Mouse (Mus musculus) myocyte (in vitro differentiated cells): ENCODE data around the gene Gm45785. TPM values are rescaled to one million over a fixed set of nuclear protein-coding genes. Genes with fewer than 3 reads are reported as not detected.

Experiments used
- H3K27me3 ChIP-seq: one replicate; pipeline ENCODE4 v1.6.1; 2011; ENCODE audit not compliant: control insufficient read depth, insufficient read depth, insufficient read length
- H3K36me3 ChIP-seq: one replicate; pipeline ENCODE4 v1.6.1; 2011; ENCODE audit not compliant: control insufficient read depth, insufficient read depth
- H3K4me2 ChIP-seq: one replicate; pipeline ENCODE4 v1.6.1; 2011; ENCODE audit warnings: low read depth, control low read depth
- H3K4me3 ChIP-seq: one replicate; pipeline ENCODE4 v1.5.1; 2011; ENCODE audit warnings: mild to moderate bottlenecking, control low read depth, moderate library complexity
- H3K79me2 ChIP-seq: one replicate; pipeline ENCODE4 v1.6.1; 2011; ENCODE audit not compliant: control insufficient read depth, insufficient read depth
- H3ac ChIP-seq: one replicate; pipeline ENCODE4 v1.6.1; 2011; ENCODE audit not compliant: control insufficient read depth, insufficient read length
- CEBPB ChIP-seq: IDR thresholded peaks from 2 replicates; pipeline ENCODE4 v1.6.1; 2011; ENCODE audit warnings: mild to moderate bottlenecking, moderate library complexity; ENCODE audit not compliant: poor library complexity, insufficient read depth, severe bottlenecking
- E2F4 ChIP-seq: IDR thresholded peaks from one replicate; pipeline ENCODE4 v1.6.1; 2011; ENCODE audit warnings: mild to moderate bottlenecking, control low read depth, moderate library complexity; ENCODE audit not compliant: insufficient read depth
- MAX ChIP-seq: IDR thresholded peaks from one replicate; pipeline ENCODE4 v1.6.1; 2011; ENCODE audit warnings: low read depth, mild to moderate bottlenecking, control low read depth
- MYOD1 ChIP-seq, 3 experiments: IDR thresholded peaks; one replicate each; pipeline ENCODE4 v1.6.1; 2011; ENCODE audit warnings: control low read depth in 2 of 3, low read depth in 2 of 3, mild to moderate bottlenecking in 2 of 3, moderate library complexity in 1 of 3; ENCODE audit not compliant: insufficient read length in 2 of 3, control insufficient read depth in 1 of 3
- MYOG ChIP-seq, 3 experiments: IDR thresholded peaks; one replicate each; pipeline ENCODE4 v1.6.1; 2011; ENCODE audit warnings: control low read depth in 2 of 3, low read depth in 2 of 3, mild to moderate bottlenecking in 2 of 3; ENCODE audit not compliant: insufficient read length in 2 of 3, control insufficient read depth in 1 of 3, insufficient read depth in 1 of 3
- POLR2A ChIP-seq: IDR thresholded peaks from one replicate; pipeline ENCODE4 v1.6.1; 2011; ENCODE audit warnings: low read depth, mild to moderate bottlenecking, control low read depth, moderate library complexity; ENCODE audit not compliant: insufficient read length
- POLR2AphosphoS2 ChIP-seq: IDR thresholded peaks from one replicate; pipeline ENCODE4 v1.6.1; 2011; ENCODE audit warnings: low read depth, control low read depth; ENCODE audit not compliant: insufficient read length
- REST ChIP-seq: IDR thresholded peaks from one replicate; pipeline ENCODE4 v1.6.1; 2011; ENCODE audit warnings: mild to moderate bottlenecking, control low read depth, moderate library complexity; ENCODE audit not compliant: insufficient read depth, insufficient read length
- SRF ChIP-seq: IDR thresholded peaks from one replicate; pipeline ENCODE4 v1.6.1; 2011; ENCODE audit warnings: low read depth; ENCODE audit not compliant: control insufficient read depth, insufficient read length
- TCF12 ChIP-seq: IDR thresholded peaks from one replicate; pipeline ENCODE4 v1.6.1; 2011; ENCODE audit warnings: mild to moderate bottlenecking, control low read depth; ENCODE audit not compliant: poor library complexity, insufficient read depth, severe bottlenecking
- TCF3 ChIP-seq: IDR thresholded peaks from one replicate; pipeline ENCODE4 v1.6.1; 2011; ENCODE audit warnings: low read depth, control low read depth; ENCODE audit not compliant: insufficient read length
- USF1 ChIP-seq: IDR thresholded peaks from one replicate; pipeline ENCODE4 v1.6.1; 2011; ENCODE audit warnings: low read depth, mild to moderate bottlenecking, control low read depth, moderate library complexity
- polyA plus RNA-seq: library from polyadenylated mRNA; unstranded; fragments of >200 nt; fragmentation: generic; extraction: Trizol; gene quantifications from one replicate; pipeline ENCODE4 v1.2.1, GENCODE M21; 2012; ENCODE audit warnings: missing spikeins

The Gm45785 gene
- polyA plus RNA-seq, 1 experiment, result not detected

DNA sequence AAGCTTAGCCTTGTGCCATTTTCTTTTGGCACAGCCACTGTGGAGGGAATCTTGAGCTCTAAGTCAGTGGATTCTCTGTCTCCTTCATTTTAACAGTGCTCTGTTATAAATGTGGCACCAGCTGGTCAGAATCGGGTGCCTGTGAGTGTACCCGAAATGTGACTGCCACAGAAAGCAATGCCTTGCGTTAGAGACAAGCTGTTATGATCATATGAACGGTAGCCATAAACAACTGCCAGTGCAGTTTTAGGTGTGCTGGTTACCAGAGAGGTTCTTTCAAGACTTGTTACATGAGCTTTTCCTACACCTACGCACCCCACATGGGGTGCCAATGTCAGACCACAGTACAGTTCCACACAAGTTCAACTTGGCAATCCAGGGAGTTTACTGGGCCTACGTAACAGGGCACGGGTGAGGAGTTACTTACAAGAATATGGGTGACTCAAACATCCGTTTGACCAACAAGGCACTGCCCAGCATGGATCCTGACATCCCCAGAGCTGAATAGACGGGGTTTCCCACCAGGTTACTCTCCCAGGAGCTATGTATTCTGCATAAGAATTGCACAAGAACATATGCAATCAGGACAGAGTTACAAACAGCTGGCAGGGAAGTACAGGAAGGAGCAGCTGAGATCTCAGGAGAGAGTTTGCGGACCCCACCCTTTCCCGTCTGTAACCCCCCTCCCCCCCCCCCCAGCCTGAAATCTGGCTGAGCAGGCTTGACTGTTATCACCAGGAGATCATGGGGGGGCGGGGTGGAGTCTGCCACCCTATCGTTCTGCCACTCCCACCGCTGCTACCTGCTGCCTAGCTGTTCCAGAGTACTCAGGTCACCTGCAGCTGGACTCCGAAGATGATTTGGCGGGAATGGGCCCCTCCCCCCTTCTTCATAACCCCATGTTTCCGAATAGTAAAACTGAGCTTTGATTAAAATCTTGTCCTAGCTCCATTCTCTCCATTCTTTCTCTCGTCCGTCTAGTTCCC, 15.1 kb downstream of the Gm45785 start:
- Histone ChIP-seq H3K27me3 (peaks cover 6% of the 10 kb centered on the region), H3K79me2 (no peaks in the 10 kb centered on the region), H3K4me3 (no peak overlapping the region), H3K36me3 (no peaks in the 10 kb centered on the region), H3K4me2 (peak overlapping the region; percentile 41), H3ac (no peak overlapping the region)
- TF ChIP-seq MYOD1 (IDR thresholded peaks at IDR 0.05; ENCODE audit: control insufficient read depth in 1 of 3, insufficient read length in 2 of 3, low read depth in 2 of 3), result no peak
- no peak for TF ChIP-seq POLR2A
- no peak for TF ChIP-seq MAX
- no peak for TF ChIP-seq REST
- TF ChIP-seq TCF12, result no peak
- no peak for TF ChIP-seq SRF
- no peak for TF ChIP-seq CEBPB
- no peak for TF ChIP-seq TCF3
- TF ChIP-seq MYOG (IDR thresholded peaks at IDR 0.05; ENCODE audit: control insufficient read depth in 1 of 3, insufficient read depth in 1 of 3, insufficient read length in 2 of 3, low read depth in 2 of 3), result no peak

DNA sequence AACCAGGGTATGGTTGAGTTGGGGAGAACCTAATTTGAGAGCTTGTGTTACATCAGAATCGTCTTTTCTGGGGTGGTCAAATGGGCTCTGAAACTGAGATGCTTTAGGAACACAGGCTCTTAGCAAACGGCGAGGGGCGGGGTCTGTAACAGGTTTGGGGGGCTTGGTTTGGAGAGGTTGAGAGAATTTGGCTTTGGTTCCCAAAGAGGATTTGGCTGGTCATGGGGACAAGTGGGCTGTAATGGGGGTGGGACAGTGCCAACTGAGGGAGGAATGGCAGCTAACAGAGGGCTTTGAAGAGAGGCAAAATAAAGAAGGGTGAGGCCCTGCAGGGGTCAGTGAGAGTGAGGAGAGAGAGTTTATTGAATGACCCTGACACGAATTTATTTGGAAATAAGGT, 16.6 kb downstream of the Gm45785 start:
- Histone ChIP-seq H3K4me3 (no peak overlapping the region), H3K27me3 (peaks cover 6% of the 10 kb centered on the region), H3K79me2 (no peaks in the 10 kb centered on the region), H3K36me3 (no peaks in the 10 kb centered on the region), H3K4me2 (no peak overlapping the region), H3ac (no peak overlapping the region)
- TF ChIP-seq MAX (no peak), CEBPB (no peak), POLR2AphosphoS2 (no peak), E2F4 (no peak), USF1 (no peak), SRF (no peak), TCF3 (no peak), MYOG (IDR thresholded peaks at IDR 0.05; ENCODE audit: control insufficient read depth in 1 of 3, insufficient read depth in 1 of 3, insufficient read length in 2 of 3, low read depth in 2 of 3) (no peak), MYOD1 (IDR thresholded peaks at IDR 0.05; ENCODE audit: control insufficient read depth in 1 of 3, insufficient read length in 2 of 3, low read depth in 2 of 3) (no peak), TCF12 (no peak), POLR2A (no peak), REST (no peak)

DNA sequence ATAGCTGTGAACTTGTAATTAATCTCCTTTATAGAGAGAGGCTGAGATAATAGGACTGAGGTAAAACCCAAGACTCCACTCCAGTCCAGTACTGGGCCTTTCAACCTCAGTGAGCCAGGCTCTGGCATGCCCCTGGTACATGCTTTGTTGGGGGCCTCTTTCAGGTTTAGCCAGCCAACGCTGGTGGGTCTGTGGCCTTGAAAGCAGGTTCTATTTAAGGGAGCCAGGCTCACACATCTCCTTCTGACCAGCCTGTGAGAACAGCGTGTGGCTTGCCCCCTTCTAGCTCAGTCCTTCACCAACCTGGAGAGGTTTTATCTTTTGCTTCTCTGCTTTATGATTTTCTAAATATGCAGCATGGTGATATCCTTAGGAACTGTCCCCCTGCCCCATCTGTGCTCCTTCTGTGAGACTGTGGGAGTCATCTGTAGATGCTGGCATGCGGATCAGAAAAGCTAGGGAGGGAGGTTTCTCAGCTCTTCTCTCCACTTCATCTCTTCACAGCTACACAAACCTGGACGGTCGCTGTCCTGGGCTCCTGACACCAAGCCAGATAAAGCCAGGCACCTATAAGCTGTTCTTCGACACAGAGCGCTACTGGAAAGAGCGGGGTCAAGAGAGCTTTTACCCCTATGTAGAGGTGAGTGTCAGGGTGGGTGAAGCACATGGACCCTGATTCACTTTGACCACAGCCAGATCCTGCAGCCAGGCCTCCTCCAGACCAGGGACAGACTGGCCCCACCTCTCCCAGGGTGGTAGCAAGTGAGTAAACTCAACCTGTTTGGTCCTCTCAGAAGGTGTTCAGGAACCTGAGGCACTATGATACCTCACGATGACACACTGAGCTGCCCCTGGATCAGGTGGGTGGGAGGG, 19.7 kb downstream of the Gm45785 start:
- H3K27me3 ChIP-seq, result no peaks in the 10 kb centered on the region

DNA sequence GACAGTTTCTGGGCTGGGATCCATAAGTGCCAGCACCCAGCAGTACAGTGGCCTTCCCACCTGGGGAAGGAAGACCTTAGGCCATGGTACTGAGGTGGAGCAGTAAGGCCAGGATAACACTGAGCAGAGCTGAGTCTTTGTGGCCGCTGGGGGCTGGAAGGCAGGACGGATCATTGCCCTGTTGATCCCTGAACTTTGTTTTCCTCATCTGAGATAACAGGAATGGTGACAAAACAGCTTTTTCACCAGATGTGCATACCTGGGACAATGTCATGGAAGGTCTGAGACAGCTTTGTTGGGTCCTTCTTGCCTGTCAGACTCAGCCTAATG, 20.4 kb downstream of the Gm45785 start:
- H3K4me3 ChIP-seq, result no peak overlapping the region
- H3K4me2 ChIP-seq, result no peak overlapping the region
- TF ChIP-seq MYOG (IDR thresholded peaks at IDR 0.05; ENCODE audit: control insufficient read depth in 1 of 3, insufficient read depth in 1 of 3, insufficient read length in 2 of 3, low read depth in 2 of 3), result no peak
- no peak for TF ChIP-seq MAX
- no peak for TF ChIP-seq SRF
- TF ChIP-seq MYOD1 (IDR thresholded peaks at IDR 0.05; ENCODE audit: control insufficient read depth in 1 of 3, insufficient read length in 2 of 3, low read depth in 2 of 3), result no peak
- no peak for TF ChIP-seq POLR2A
- TF ChIP-seq CEBPB, result no peak
- TF ChIP-seq E2F4, result no peak
- H3ac ChIP-seq, result no peak overlapping the region
- no peaks in the 10 kb centered on the region for H3K79me2 ChIP-seq
- no peaks in the 10 kb centered on the region for H3K27me3 ChIP-seq
- H3K36me3 ChIP-seq, result no peaks in the 10 kb centered on the region

More for the DNA sequence above, 19.7 kb downstream of the Gm45785 start:
- H3ac ChIP-seq, result no peak overlapping the region
- no peaks in the 10 kb centered on the region for H3K36me3 ChIP-seq
- no peak overlapping the region for H3K4me2 ChIP-seq
- H3K79me2 ChIP-seq, result no peaks in the 10 kb centered on the region
- no peak overlapping the region for H3K4me3 ChIP-seq
- no peak for TF ChIP-seq CEBPB
- no peak for TF ChIP-seq USF1
- TF ChIP-seq MAX, result no peak
- TF ChIP-seq SRF, result no peak
